Mouse (Mus musculus) cerebellum, adult 2 months (tissue): ENCODE results near the gene Arrb1. TPM values are rescaled to one million over a fixed set of nuclear protein-coding genes. Genes with fewer than 3 reads are reported as not detected.
A peak's percentile ranks its signal among the peaks of the same experiment; 100 is the strongest.

Experiments
- DNase-seq, 2 experiments: peaks; one replicate each; pipeline ENCODE4 v3.0.0; 2021
- H3K27ac ChIP-seq: fragments of 200-500 bp; 2 replicates; pipeline ENCODE4 v1.5.1; 2012; ENCODE audit warnings: low read length, control low read depth, inconsistent platforms; ENCODE audit not compliant: insufficient read depth
- H3K27me3 ChIP-seq: fragments of 200-500 bp; 2 replicates; pipeline ENCODE4 v1.6.1; 2012; ENCODE audit warnings: inconsistent platforms, mild to moderate bottlenecking, low read length, moderate library complexity; ENCODE audit not compliant: control insufficient read depth, insufficient read depth
- H3K4me1 ChIP-seq: fragments of 200-500 bp; 2 replicates; pipeline ENCODE4 v1.6.1; 2011; ENCODE audit warnings: low read length; ENCODE audit not compliant: control insufficient read depth, insufficient read depth
- H3K4me3 ChIP-seq: fragments of 200-500 bp; replicated peaks from 2 replicates; pipeline ENCODE3; 2011; ENCODE audit warnings: mild to moderate bottlenecking, low read depth, low read length, control low read depth; ENCODE audit not compliant: insufficient read depth
- CTCF ChIP-seq: fragments of 200-500 bp; IDR thresholded peaks from 2 replicates; pipeline ENCODE4 v1.5.1; 2011; ENCODE audit warnings: low read depth, mild to moderate bottlenecking, control low read depth, low read length, moderate library complexity, borderline replicate concordance; ENCODE audit not compliant: insufficient read depth
- POLR2A ChIP-seq: fragments of 200-500 bp; IDR thresholded peaks from 2 replicates; pipeline ENCODE4 v1.6.1; 2011; ENCODE audit warnings: low read length, control low read depth, borderline replicate concordance; ENCODE audit not compliant: insufficient read depth
- WGBS: fragments of 180-500 bp; shearing (Covaris S2); methylation state at CpG from one replicate; pipeline ENCODE4 v1.1.7; 2018; 5-methylcytosine and 5-hydroxymethylcytosine counted together
- polyA plus RNA-seq: library from polyadenylated mRNA; depleted of rRNA; stranded (reverse); fragments of >200 nt; gene quantifications from 2 replicates; pipeline ENCODE4 v1.2.3, GENCODE M21; 2012

Arrb1 gene
- polyA plus RNA-seq, 1 experiment, result 111 TPM

DNA sequence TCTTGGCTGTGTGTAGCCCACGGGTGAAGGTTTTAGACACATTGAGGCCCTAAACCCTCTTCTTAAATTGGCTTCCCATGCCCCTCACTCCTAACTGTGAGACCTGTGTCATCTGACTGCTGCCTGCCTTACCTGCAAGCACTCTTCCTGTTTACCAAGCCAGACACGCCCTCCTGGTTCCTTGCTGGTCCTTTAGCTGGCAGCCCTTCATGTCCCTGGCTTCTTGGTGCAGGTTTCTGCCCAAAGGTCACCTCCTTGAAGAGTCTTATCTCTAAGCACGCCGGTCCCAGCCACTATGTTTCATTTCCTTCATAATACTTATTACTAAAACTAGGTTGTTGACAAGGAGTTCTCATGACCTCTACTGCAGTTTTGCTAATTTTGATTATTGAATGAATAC lies 2.7 kb upstream of the Arrb1 start:
- H3K4me3 ChIP-seq, result no peak overlapping the region
- DNase-seq, result no peak
- 91% methylated on average over 4 of the region's 4 CpGs for WGBS
- no peaks in the 10 kb centered on the region for H3K27me3 ChIP-seq
- no peak overlapping the region for H3K27ac ChIP-seq
- TF ChIP-seq CTCF (no peak), POLR2A (no peak)
- peaks cover 11% of the 10 kb centered on the region; the same call in 1 of the 2 replicates for H3K4me1 ChIP-seq

DNA sequence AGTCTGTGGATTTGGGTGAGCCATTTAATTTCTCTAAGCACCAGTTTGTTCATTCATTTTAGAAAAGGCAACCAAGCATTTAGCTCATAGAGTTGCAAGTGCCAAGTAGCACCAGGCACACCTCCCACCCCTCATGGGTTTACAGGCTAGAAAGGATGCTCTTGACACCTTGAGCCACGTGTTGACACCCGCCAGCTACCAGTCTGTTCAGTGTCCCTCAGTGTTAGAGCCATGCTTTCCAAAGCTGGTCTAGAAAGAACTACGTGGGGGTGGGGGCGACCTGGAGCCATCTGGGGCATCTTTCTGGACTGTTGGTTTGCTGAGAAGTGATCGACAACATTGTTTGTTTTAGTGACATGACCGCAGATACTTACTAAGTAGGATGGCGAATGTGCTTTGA lies 1.7 kb upstream of the Arrb1 start:
- DNase-seq, result peak in 1 of 2 experiments; percentile 13
- Histone ChIP-seq H3K4me3 (no peak overlapping the region), H3K4me1 (peaks cover 17% of the 10 kb centered on the region), H3K27ac (no peak overlapping the region), H3K27me3 (no peaks in the 10 kb centered on the region)
- TF ChIP-seq POLR2A (no peak), CTCF (no peak)
- WGBS, result 70% methylated on average over 7 of the region's 7 CpGs

DNA sequence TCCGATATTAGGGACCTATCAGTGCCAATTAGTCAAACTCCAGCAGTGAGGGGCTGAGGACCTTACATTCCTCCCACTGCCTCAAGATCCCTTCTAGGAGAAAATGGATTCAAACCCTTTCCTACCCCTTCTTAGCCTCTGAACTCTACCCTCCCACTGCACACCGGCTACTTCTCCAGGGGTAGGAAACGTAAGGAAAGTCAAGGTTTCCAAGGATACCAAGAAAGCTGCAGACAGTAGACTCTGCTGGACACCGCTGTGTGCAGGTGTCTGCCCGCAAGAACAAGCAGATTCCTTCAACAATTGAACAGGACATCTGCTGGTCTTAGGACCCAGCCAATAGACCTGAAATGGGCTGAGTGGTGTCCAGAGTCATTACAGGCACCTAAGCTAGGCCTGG lies 765 bp upstream of the Arrb1 start:
- TF ChIP-seq CTCF (no peak), POLR2A (no peak)
- WGBS, result 71% methylated on average over 5 of the region's 5 CpGs

DNA sequence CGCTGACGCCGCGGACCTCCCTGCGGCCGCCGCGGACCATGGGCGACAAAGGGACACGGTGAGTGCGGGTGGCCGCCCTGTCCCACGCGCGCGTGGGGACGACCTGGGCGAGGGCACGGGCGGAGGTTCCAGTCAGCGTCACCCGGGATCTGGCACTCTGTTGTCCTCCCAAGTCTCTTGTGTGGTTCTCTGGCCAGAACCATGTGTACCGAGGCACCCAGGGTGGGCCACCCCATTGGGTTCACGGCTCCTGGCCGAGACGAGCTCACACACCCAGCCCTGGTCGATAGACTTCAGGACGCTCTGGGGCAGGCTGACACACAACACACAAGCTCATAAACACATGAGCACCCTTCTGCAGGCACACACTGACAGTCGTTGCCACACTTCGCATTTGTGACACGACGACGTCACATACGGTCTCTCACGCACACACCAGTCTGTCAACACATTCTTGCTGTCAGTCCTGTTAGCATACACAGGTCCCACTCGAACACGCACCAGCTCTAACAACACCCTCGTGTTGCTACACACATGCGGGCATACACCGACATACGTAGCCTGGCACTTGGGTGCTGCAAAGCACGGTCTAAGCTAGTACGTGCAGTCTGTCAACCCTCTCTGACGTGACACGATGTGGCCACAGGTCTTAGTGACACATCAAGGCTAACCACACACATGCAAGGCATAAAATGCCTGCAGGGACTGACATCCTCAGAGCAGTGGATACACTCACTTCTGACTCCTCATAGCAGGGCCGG lies 655 bp downstream of the Arrb1 start:
- 6% methylated on average over 44 of the region's 46 CpGs for WGBS
- peak overlapping the region; percentile 58 for H3K4me3 ChIP-seq
- peak in 1 of 2 experiments; percentile 48 for DNase-seq
- H3K4me1 ChIP-seq, result peaks cover 17% of the 10 kb centered on the region
- peak overlapping the region; percentile 63; the same call in 1 of the 2 replicates for H3K27ac ChIP-seq
- TF ChIP-seq POLR2A (no peak), CTCF (no peak)
- no peaks in the 10 kb centered on the region for H3K27me3 ChIP-seq

More for the DNA sequence above, 765 bp upstream of the Arrb1 start:
- Histone ChIP-seq H3K27ac (no peak overlapping the region), H3K27me3 (no peaks in the 10 kb centered on the region), H3K4me1 (peaks cover 17% of the 10 kb centered on the region), H3K4me3 (peak overlapping the region; percentile 80)
- DNase-seq, result no peak

DNA sequence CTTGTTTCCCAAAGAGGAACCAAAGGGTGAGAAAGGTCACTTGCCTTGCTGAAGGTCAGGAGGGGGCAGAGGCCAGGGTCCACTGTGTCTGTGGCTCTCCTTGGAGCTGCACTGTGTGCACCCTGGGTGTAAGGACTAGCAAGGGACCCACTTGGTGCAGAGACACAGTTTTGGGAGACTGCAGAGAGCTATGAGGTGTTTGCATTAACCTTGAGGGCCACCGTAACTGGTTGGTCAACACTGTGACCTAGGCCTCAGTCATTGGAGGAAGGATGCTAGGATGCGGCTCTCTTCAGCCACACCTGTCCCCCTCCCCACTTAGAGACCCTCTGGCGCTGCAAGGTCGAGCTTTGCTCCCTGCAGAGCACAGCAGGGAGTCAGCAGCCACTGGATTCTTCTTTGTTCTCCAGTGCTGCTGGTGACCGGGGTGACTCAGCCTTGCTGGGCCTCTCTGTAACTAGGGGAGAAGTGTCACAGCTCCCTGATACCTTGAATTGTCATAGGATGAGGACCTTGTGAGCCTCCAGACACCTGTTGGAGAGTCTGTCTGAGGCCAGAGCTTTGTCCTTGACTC lies 2.0 kb downstream of the Arrb1 start:
- no peak for TF ChIP-seq CTCF
- no peak for TF ChIP-seq POLR2A
- WGBS, result 74% methylated on average over 5 of the region's 5 CpGs
- H3K4me1 ChIP-seq, result peaks cover 17% of the 10 kb centered on the region
- H3K27me3 ChIP-seq, result no peaks in the 10 kb centered on the region
- peak overlapping the region; percentile 55; the same call in 1 of the 2 replicates for H3K27ac ChIP-seq
- H3K4me3 ChIP-seq, result peak overlapping the region; percentile 58
- DNase-seq, result peak in 1 of 2 experiments; percentile 34

DNA sequence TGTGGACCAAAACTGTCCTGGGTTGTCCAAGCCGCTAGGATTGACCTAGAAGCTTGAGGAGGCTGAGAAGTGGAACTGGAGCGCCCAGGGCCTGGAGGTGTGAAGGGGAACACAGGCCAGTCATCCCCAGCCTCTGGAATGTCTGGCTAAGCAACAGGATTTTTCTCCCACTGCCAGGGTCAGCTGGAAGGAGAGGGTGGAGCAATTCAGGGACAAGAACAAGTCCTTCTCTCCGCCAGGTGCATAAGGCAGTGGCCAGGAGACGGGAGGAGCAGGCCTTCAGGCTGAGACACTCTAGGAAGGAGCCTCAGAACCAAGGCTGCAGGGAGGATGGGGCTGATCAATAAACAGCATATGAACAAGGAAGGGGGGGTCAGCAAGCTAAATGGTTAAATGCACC lies 3.2 kb downstream of the Arrb1 start:
- H3K4me1 ChIP-seq, result peaks cover 17% of the 10 kb centered on the region
- H3K4me3 ChIP-seq, result no peak overlapping the region

DNA sequence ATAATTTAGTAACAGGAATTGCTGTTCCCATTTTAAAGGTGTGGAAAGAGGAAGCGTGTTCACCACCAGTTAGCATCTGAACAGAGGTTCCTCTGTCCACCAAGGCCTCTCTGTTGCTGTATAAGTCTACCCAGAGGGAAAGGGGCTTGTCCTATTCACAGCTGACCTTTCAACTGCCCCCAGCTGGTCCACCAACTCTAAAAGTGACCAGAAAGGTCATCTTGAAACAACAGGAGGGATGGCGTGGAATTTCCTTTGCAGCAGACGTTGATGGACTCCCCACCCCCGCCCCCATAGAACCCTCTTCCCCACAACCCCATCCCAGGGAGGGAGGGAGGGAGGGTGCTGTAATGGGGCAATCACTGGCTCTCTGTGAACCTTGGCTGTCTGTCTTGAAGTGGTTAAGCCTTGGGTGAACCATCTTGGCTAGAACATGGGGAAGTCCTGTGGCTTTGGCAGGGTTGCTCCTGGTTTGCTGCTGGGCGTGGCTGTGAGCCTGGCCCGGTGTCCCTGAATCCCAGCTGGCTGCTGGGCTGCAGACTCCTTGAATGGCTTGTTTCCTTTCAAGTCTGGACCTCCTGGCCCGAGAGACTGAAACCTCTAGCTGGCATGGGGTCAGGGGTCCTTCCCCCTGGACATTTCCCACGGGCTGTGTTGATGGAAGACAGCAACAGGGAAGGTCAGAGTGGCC lies 4.1 kb downstream of the Arrb1 start:
- Histone ChIP-seq H3K4me1 (peaks cover 17% of the 10 kb centered on the region), H3K27ac (no peak overlapping the region), H3K27me3 (no peaks in the 10 kb centered on the region), H3K4me3 (no peak overlapping the region)
- DNase-seq, result peak; percentile 55 to 70
- TF ChIP-seq CTCF, result no peak
- TF ChIP-seq POLR2A, result no peak
- WGBS, result 31% methylated on average over 8 of the region's 8 CpGs

More for the DNA sequence above, 3.2 kb downstream of the Arrb1 start:
- no peak overlapping the region for H3K27ac ChIP-seq
- TF ChIP-seq CTCF, result no peak
- no peak for TF ChIP-seq POLR2A
- 84% methylated on average over 4 of the region's 4 CpGs for WGBS
- DNase-seq, result peak in 1 of 2 experiments; percentile 21
- H3K27me3 ChIP-seq, result no peaks in the 10 kb centered on the region
